Mouse (Mus musculus): ENCODE measurements around the gene Akap13. TPM values are rescaled to one million over a fixed set of nuclear protein-coding genes. Genes with fewer than 3 reads are reported as not detected.

Gene Akap13
- polyA plus RNA-seq, 1 experiment from 2014 or later, result 44.6 TPM

DNA sequence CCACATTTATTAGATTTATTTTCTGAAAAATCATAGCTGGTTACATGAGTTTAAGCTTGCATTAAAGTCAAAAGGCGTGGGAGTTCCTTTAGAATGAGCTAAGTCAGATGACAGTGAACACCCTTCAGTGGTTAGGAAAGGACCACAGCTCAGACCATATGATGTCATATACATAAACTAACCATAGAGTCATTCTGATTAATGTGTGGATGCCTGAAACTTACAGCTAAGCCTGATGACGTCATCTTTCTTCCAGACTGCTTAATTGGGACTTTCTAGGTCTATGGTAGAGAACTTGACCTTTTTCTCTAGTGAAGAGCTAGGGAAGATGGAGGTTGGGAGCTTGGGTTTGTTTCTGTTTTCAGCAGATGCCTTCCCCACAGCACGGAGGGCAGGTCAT is 211.6 kb downstream of the Akap13 start:
- H3K9me3 ChIP-seq (ENCODE audit: low read depth, low read length), result no peaks in the 10 kb centered on the region
- TF ChIP-seq CTCF (IDR thresholded peaks at IDR 0.05; ENCODE audit: low read depth), result no peak
- peaks cover 6% of the 10 kb centered on the region for H3K36me3 ChIP-seq (ENCODE audit: insufficient read depth)
- 82% methylated on average over 3 of the region's 3 CpGs for WGBS
- H3K27me3 ChIP-seq (ENCODE audit: insufficient read depth, low read length), result no peaks in the 10 kb centered on the region
- H3K4me3 ChIP-seq (ENCODE audit: low read depth, low read length), result no peak overlapping the region
- H3K4me2 ChIP-seq, result no peak overlapping the region
- ATAC-seq (ENCODE audit: insufficient read depth) (no peak), DNase-seq (no peak)
- H3K27ac ChIP-seq (ENCODE audit: low read depth), result no peak overlapping the region
- H3K4me1 ChIP-seq (ENCODE audit: insufficient read depth), result no peaks in the 10 kb centered on the region
- no peak overlapping the region for H3K9ac ChIP-seq

DNA sequence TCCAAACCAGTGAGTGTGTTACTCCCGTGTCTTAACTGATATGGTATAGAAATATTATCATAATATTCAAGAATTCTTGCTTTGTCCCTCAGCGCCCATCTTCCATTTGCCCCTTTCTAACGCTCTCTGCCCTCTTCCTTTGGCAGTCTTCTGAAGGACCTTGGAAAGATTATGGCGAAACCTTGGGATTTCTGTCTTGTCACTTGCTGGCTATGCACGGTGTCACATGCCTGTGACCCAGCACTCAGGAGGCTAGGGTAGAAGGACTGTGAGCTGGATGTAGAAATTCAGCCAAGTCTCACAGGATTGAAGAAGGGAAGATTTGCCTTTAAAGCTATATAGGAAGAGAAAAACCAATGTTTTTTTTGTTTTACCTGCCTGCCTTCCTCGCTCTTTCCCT is 212.2 kb downstream of the Akap13 start:
- Histone ChIP-seq H3K4me1 (ENCODE audit: insufficient read depth) (no peaks in the 10 kb centered on the region), H3K4me2 (no peak overlapping the region), H3K27ac (ENCODE audit: low read depth) (no peak overlapping the region), H3K9me3 (ENCODE audit: low read depth, low read length) (no peaks in the 10 kb centered on the region), H3K27me3 (ENCODE audit: insufficient read depth, low read length) (no peaks in the 10 kb centered on the region), H3K9ac (no peak overlapping the region), H3K36me3 (ENCODE audit: insufficient read depth) (peaks cover 6% of the 10 kb centered on the region), H3K4me3 (ENCODE audit: low read depth, low read length) (no peak overlapping the region)
- ATAC-seq (ENCODE audit: insufficient read depth) (no peak), DNase-seq (no peak)
- TF ChIP-seq CTCF (IDR thresholded peaks at IDR 0.05; ENCODE audit: low read depth), result no peak
- WGBS, result 89% methylated on average over 6 of the region's 6 CpGs

DNA sequence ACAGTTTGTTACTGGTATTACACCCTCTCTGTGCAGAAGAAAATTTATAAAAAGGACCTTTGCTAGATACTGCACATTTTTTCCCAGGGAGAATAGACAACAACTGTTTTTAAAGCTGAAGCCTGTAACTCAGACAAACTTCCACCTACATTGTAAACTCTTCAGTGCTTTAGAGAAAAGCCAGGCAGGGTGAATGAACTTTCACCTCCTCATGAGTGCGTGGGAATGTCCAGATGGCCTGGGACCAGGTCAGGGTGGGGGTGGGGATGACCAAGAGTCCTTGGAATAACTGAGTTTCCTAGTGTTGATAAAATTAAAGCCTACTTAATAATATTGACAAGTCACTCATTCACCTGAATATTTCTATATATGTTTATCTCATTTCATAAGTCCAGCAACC is 213.1 kb downstream of the Akap13 start:
- no peak for DNase-seq
- H3K27me3 ChIP-seq (ENCODE audit: insufficient read depth, low read length), result no peaks in the 10 kb centered on the region
- 57% methylated on average over 1 of the region's 1 CpGs for WGBS
- no peak for TF ChIP-seq CTCF (IDR thresholded peaks at IDR 0.05; ENCODE audit: low read depth)
- no peak overlapping the region for H3K4me3 ChIP-seq (ENCODE audit: low read depth, low read length)
- peaks cover 6% of the 10 kb centered on the region for H3K36me3 ChIP-seq (ENCODE audit: insufficient read depth)
- H3K4me2 ChIP-seq, result no peak overlapping the region
- H3K4me1 ChIP-seq (ENCODE audit: insufficient read depth), result no peaks in the 10 kb centered on the region
- H3K9me3 ChIP-seq (ENCODE audit: low read depth, low read length), result no peaks in the 10 kb centered on the region
- no peak overlapping the region for H3K9ac ChIP-seq
- ATAC-seq (ENCODE audit: insufficient read depth), result no peak
- no peak overlapping the region for H3K27ac ChIP-seq (ENCODE audit: low read depth)

DNA sequence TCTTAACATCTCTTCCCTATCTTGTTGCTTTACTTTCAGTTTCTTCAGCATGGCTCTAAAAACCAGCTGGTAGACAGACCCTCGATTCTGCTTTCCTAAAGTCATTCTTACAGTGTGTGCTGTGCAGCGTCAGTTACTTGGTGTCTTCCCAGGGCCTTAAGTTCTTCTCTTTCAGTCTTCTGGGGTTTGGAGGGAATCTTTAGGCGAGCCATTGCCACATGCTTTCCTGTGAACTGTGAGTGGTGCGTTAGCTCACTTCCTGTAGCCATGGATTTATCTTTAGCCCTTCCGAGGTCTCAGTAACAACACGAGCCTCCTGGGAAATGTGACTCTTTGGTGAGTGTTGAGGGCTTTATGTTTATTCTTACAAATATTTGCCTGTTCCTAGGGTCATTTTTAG is 214.1 kb downstream of the Akap13 start:
- peak; percentile 43 for DNase-seq
- peak overlapping the region; percentile 75 for H3K27ac ChIP-seq (ENCODE audit: low read depth)
- ATAC-seq (ENCODE audit: insufficient read depth), result no peak
- H3K4me2 ChIP-seq, result no peak overlapping the region
- H3K4me1 ChIP-seq (ENCODE audit: insufficient read depth), result no peaks in the 10 kb centered on the region
- no peaks in the 10 kb centered on the region; the same call in 1 of the 2 replicates for H3K36me3 ChIP-seq (ENCODE audit: insufficient read depth)
- no peak for TF ChIP-seq CTCF (IDR thresholded peaks at IDR 0.05; ENCODE audit: low read depth)
- no peak overlapping the region for H3K4me3 ChIP-seq (ENCODE audit: low read depth, low read length)
- H3K9ac ChIP-seq, result no peak overlapping the region
- 47% methylated on average over 6 of the region's 6 CpGs for WGBS
- H3K9me3 ChIP-seq (ENCODE audit: low read depth, low read length), result no peaks in the 10 kb centered on the region
- H3K27me3 ChIP-seq (ENCODE audit: insufficient read depth, low read length), result no peaks in the 10 kb centered on the region

- DNase-seq, result no peak
- Histone ChIP-seq H3K4me1 (ENCODE audit: insufficient read depth) (no peaks in the 10 kb centered on the region), H3K4me2 (no peak overlapping the region), H3K27me3 (ENCODE audit: insufficient read depth, low read length) (no peaks in the 10 kb centered on the region), H3K36me3 (ENCODE audit: insufficient read depth) (peaks cover 19% of the 10 kb centered on the region), H3K9ac (no peak overlapping the region), H3K9me3 (ENCODE audit: low read depth, low read length) (no peaks in the 10 kb centered on the region), H3K27ac (ENCODE audit: low read depth) (no peak overlapping the region), H3K4me3 (ENCODE audit: low read depth, low read length) (no peak overlapping the region)
- no peak for TF ChIP-seq CTCF (IDR thresholded peaks at IDR 0.05; ENCODE audit: low read depth)
- WGBS, result 79% methylated on average over 9 of the region's 9 CpGs
- no peak for ATAC-seq (ENCODE audit: insufficient read depth)
Measured at GRCm38 (mm10) chr7:75679631-75680030, 224.3 kb downstream of the Akap13 start.

GRCm38 (mm10) chr7:75682901-75683300 is 227.6 kb downstream of the Akap13 start:
- Histone ChIP-seq H3K4me1 (ENCODE audit: insufficient read depth) (no peaks in the 10 kb centered on the region), H3K4me3 (ENCODE audit: low read depth, low read length) (no peak overlapping the region), H3K27ac (ENCODE audit: low read depth) (no peak overlapping the region), H3K9me3 (ENCODE audit: low read depth, low read length) (no peaks in the 10 kb centered on the region), H3K27me3 (ENCODE audit: insufficient read depth, low read length) (no peaks in the 10 kb centered on the region), H3K9ac (no peak overlapping the region), H3K4me2 (no peak overlapping the region), H3K36me3 (ENCODE audit: insufficient read depth) (peaks cover 17% of the 10 kb centered on the region)
- 89% methylated on average over 1 of the region's 1 CpGs for WGBS
- no peak for TF ChIP-seq CTCF (IDR thresholded peaks at IDR 0.05; ENCODE audit: low read depth)
- ATAC-seq (ENCODE audit: insufficient read depth), result no peak
- DNase-seq, result no peak

GRCm38 (mm10) chr7:75683410-75683809 is 228.1 kb downstream of the Akap13 start:
- Histone ChIP-seq H3K36me3 (ENCODE audit: insufficient read depth) (peaks cover 18% of the 10 kb centered on the region), H3K27ac (ENCODE audit: low read depth) (no peak overlapping the region), H3K4me2 (no peak overlapping the region), H3K4me1 (ENCODE audit: insufficient read depth) (no peaks in the 10 kb centered on the region), H3K4me3 (ENCODE audit: low read depth, low read length) (no peak overlapping the region), H3K27me3 (ENCODE audit: insufficient read depth, low read length) (no peaks in the 10 kb centered on the region), H3K9me3 (ENCODE audit: low read depth, low read length) (no peaks in the 10 kb centered on the region), H3K9ac (no peak overlapping the region)
- DNase-seq (no peak), ATAC-seq (ENCODE audit: insufficient read depth) (no peak)
- no peak for TF ChIP-seq CTCF (IDR thresholded peaks at IDR 0.05; ENCODE audit: low read depth)
- 91% methylated on average over 6 of the region's 6 CpGs for WGBS

DNA sequence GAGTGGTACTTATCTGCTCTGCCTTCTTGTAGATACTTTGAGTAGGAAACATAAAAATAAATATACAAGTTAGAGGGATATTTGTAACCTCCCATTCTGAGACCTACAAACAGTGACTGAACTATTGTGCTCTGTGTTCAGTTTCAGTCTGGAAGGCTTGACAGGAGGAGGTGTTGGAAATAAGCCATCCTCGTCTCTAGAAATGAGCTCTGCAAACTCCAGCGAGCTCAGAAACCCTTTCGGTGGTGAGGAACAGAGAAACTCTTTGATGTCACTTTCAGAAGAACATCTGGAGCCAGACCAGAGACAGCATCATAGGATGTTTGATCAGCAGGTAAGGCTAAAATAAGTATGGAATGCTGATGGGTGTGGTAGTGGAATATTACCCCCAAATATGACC is 229.6 kb downstream of the Akap13 start:
- ATAC-seq (ENCODE audit: insufficient read depth) (no peak), DNase-seq (no peak)
- WGBS, result 62% methylated on average over 3 of the region's 3 CpGs
- H3K27me3 ChIP-seq (ENCODE audit: insufficient read depth, low read length), result no peaks in the 10 kb centered on the region
- peaks cover 27% of the 10 kb centered on the region for H3K36me3 ChIP-seq (ENCODE audit: insufficient read depth)
- no peak overlapping the region for H3K9ac ChIP-seq
- TF ChIP-seq CTCF (IDR thresholded peaks at IDR 0.05; ENCODE audit: low read depth), result no peak
- no peaks in the 10 kb centered on the region for H3K4me1 ChIP-seq (ENCODE audit: insufficient read depth)
- no peak overlapping the region for H3K27ac ChIP-seq (ENCODE audit: low read depth)
- H3K4me3 ChIP-seq (ENCODE audit: low read depth, low read length), result no peak overlapping the region
- no peak overlapping the region for H3K4me2 ChIP-seq
- no peaks in the 10 kb centered on the region for H3K9me3 ChIP-seq (ENCODE audit: low read depth, low read length)

Measured in lung, embryonic 14.5 days (tissue).